Mouse (Mus musculus) intestine, embryonic 14.5 days (tissue): ENCODE results near the gene Pfkfb2. TPM values are rescaled to one million over a fixed set of nuclear protein-coding genes. Genes with fewer than 3 reads are reported as not detected.

ENCODE experiments used
- ATAC-seq: fragments of 200-750 bp; cut with Nextera tagmentation; replicated peaks from 2 replicates; pipeline ENCODE4 v1.8.0; 2017; ENCODE audit warnings: low read depth, moderate number of reproducible peaks, moderate TSS enrichment, moderate library complexity; ENCODE audit not compliant: low FRiP score, low TSS enrichment
- DNase-seq: peaks from one replicate; pipeline ENCODE4 v3.0.0-alpha.2; 2018; ENCODE audit warnings: low spot score
- H3K27ac ChIP-seq: fragments of 300-500 bp; sonication (generic); 2 replicates; pipeline ENCODE4 v1.5.1; 2014; ENCODE audit warnings: low read depth, mild to moderate bottlenecking, control low read depth
- H3K27me3 ChIP-seq: fragments of 300-500 bp; sonication (generic); replicated peaks from 2 replicates; pipeline ENCODE4 v1.6.1; 2014; ENCODE audit warnings: low read length, control low read depth; ENCODE audit not compliant: control insufficient read depth, insufficient read depth
- H3K36me3 ChIP-seq: fragments of 300-500 bp; sonication (generic); 2 replicates; pipeline ENCODE4 v1.6.1; 2014; ENCODE audit warnings: low read length, control low read depth; ENCODE audit not compliant: control insufficient read depth, insufficient read depth
- H3K4me1 ChIP-seq: fragments of 300-500 bp; sonication (generic); replicated peaks from 2 replicates; pipeline ENCODE4 v1.6.1; 2014; ENCODE audit warnings: low read length, control low read depth, mixed read lengths; ENCODE audit not compliant: control insufficient read depth, insufficient read depth
- H3K4me2 ChIP-seq: fragments of 300-500 bp; sonication (generic); 2 replicates; pipeline ENCODE4 v1.6.1; 2014; ENCODE audit warnings: low read length
- H3K4me3 ChIP-seq: fragments of 300-500 bp; sonication (generic); 2 replicates; pipeline ENCODE4 v1.5.1; 2014; ENCODE audit warnings: low read depth, low read length, control low read depth, mixed read lengths
- H3K9ac ChIP-seq: fragments of 300-500 bp; sonication (generic); 2 replicates; pipeline ENCODE4 v1.6.1; 2014; ENCODE audit warnings: mild to moderate bottlenecking, low read length
- H3K9me3 ChIP-seq: fragments of 300-500 bp; sonication (generic); 2 replicates; pipeline ENCODE4 v1.6.1; 2016; ENCODE audit warnings: low read length, control low read depth; ENCODE audit not compliant: control insufficient read depth
- WGBS: fragments of 180-500 bp; shearing (Covaris S2); extraction: QIAGEN DNeasy Blood & Tissue Kit; methylation state at CpG from one replicate; pipeline ENCODE4 v1.1.7; 2014; 5-methylcytosine and 5-hydroxymethylcytosine counted together
- polyA plus RNA-seq: library from polyadenylated mRNA; unstranded; fragments of >200 nt; fragmentation: Nextera tagmentation; extraction: Ambion mirVana; gene quantifications from 2 replicates; pipeline ENCODE4 v1.2.1, GENCODE M21; 2014

Gene Pfkfb2
- polyA plus RNA-seq, 1 experiment from 2014 or later = 9.8 TPM

DNA sequence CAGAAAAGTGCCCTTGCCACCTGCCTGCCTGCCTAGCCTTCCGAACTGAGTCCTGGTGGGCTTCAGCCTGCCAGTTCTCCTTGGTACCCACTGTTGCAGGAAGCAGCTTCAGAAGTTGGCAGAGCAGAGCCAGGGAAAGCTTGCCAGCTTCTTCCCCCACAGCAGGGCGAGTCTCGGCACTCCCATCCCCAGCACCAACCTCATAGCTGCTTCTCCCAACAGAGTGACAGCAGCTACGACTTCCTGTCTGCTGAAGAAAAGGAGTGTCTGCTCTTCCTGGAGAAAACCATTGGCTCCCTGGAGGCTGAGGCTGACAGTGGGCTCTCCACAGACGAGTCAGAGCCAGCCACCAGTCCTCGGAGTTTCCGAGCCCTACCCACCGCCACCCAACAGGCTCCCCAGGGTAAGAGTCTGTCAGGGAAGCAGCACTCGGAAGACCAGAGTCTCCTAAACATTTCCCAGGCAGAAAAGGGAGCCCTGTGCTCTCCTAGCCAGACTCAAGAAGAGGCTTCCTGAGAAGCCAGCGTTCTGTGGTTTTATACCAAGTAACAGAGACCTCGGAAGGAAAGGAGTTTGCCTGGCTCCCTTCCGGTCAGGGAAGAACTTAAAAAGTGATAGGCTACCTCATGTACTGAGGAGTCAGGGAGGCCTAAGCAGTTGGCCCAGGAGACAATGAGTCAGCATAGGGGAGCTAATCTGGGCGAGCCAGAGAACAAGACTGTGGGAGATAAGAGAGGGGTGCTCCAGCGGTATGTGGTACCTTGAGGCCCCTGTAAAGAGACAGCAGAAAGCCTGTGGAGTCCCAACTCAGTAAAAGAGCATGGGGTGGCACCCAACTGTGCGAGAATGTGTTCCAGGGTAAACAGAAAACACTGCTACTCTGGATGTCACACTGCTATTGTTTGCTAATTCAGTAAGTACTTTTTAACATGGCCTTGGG, 12.0 kb upstream of the Pfkfb2 start:
- no peak for ATAC-seq

DNA sequence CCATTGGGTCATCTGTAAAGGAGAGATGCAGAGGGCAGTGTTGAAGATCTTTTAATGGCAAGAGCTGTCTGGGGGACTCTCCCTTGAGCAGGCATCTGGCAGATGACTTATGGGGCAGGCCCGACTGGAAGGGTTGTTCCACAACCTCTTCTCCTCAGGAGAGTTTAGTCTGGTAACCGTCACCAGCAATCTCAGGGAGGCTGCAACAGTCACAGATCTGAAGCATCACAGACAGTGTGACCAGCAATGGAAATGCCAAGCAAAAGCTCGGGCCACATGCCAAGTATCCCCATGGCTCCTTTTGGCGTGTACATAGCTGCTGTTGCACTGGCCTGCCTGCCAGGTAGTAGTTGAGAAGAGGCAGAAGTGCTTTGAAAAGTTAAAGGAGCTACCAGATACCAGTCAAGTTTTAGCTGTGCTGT, 11.2 kb upstream of the Pfkfb2 start:
- no peak overlapping the region for H3K4me3 ChIP-seq
- H3K36me3 ChIP-seq = peaks cover 14% of the 10 kb centered on the region; the same call in 1 of the 2 replicates
- WGBS = 46% methylated on average over 4 of the region's 4 CpGs
- H3K27me3 ChIP-seq = no peaks in the 10 kb centered on the region
- no peak overlapping the region for H3K9ac ChIP-seq
- peaks cover 9% of the 10 kb centered on the region for H3K4me1 ChIP-seq
- no peak for ATAC-seq
- H3K9me3 ChIP-seq = no peaks in the 10 kb centered on the region
- H3K27ac ChIP-seq = no peak overlapping the region
- DNase-seq = peak; percentile 47
- no peak overlapping the region for H3K4me2 ChIP-seq

More for the DNA sequence above, 12.0 kb upstream of the Pfkfb2 start:
- Histone ChIP-seq H3K4me2 (no peak overlapping the region), H3K9me3 (no peaks in the 10 kb centered on the region), H3K27me3 (no peaks in the 10 kb centered on the region), H3K4me3 (no peak overlapping the region), H3K4me1 (peaks cover 9% of the 10 kb centered on the region; the same call in 1 of the 2 replicates), H3K9ac (no peak overlapping the region), H3K36me3 (peaks cover 14% of the 10 kb centered on the region; the same call in 1 of the 2 replicates), H3K27ac (peak overlapping the region; percentile 5; the same call in 1 of the 2 replicates)
- 53% methylated on average over 15 of the region's 15 CpGs for WGBS
- DNase-seq = peak; percentile 49

DNA sequence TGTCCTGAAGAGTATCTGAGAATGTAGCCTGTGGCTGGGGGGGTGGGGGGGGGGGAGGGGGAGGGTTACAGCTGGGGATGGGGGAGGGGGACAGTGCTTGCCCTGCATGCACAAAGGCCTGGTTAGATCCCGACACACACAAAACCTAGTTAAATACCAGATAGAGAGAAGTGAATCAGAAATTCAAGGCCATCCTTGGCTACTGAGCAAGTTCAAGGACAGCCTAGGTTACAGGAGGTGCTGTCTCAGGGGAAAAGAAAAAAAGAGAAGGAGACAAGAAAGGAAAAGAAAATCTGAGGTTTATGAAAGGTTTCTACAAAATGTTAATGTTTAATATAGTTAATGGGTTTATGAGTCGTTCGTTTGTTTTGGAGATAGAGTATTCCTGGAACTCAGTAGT, 10.6 kb upstream of the Pfkfb2 start:
- no peak for ATAC-seq
- H3K9ac ChIP-seq = no peak overlapping the region
- peak; percentile 38 for DNase-seq
- H3K36me3 ChIP-seq = peaks cover 14% of the 10 kb centered on the region; the same call in 1 of the 2 replicates
- H3K9me3 ChIP-seq = no peaks in the 10 kb centered on the region
- WGBS = 51% methylated on average over 3 of the region's 3 CpGs
- H3K4me2 ChIP-seq = no peak overlapping the region
- no peak overlapping the region for H3K4me3 ChIP-seq
- no peaks in the 10 kb centered on the region for H3K27me3 ChIP-seq
- H3K4me1 ChIP-seq = peaks cover 15% of the 10 kb centered on the region
- no peak overlapping the region for H3K27ac ChIP-seq

DNA sequence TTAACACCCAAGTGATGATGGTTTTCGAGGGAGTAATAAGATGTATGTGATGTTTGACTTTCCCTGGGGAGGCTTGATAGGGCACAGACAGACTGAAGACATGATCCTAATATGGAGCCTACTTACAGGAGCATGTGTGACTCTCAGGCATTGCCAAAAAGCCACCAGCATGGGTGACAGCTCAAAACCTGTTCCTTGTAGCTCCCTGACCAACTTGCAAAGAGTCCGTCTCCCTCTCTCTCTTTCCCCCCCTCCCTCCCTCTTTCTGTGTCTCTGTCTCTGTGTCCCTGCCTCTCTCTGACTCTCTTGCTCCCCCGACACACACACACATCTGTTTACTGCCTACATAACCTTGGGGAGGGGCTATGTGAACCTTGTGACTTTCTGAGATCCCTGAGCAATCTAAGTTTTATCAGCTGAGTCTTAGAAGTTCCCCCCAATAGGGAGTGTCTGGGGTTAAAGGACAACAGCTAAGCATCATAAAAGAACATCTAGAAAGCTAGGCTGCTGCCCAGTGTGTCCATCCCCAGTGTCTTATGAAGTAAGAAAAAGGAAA, 9.6 kb upstream of the Pfkfb2 start:
- H3K9ac ChIP-seq = no peak overlapping the region
- DNase-seq (no peak), ATAC-seq (peak; percentile 24)
- no peaks in the 10 kb centered on the region for H3K9me3 ChIP-seq
- H3K4me1 ChIP-seq = peaks cover 13% of the 10 kb centered on the region
- H3K27ac ChIP-seq = no peak overlapping the region
- H3K36me3 ChIP-seq = peaks cover 14% of the 10 kb centered on the region; the same call in 1 of the 2 replicates
- WGBS = 54% methylated on average over 3 of the region's 3 CpGs
- H3K27me3 ChIP-seq = no peaks in the 10 kb centered on the region
- H3K4me3 ChIP-seq = no peak overlapping the region
- H3K4me2 ChIP-seq = no peak overlapping the region

DNA sequence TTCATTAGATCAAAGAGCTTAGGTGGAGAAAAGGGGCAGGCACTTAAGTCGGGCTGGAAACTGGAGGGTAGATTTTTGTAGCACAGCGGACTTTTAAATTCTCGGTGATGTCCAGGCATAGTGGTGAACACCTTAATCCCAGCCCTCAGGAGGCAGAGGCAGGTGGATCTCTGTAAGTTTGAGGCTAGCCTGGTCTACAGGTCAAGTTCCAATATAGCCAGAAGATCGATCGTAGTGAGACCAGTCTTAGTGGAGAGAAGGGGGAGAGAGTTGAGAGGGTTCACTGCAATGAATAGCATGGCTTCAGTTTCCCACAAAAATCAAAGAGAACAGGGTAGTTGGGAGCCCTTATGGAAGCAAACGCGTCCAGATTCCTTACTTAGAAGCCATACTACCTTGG, 8.9 kb upstream of the Pfkfb2 start:
- Histone ChIP-seq H3K9me3 (no peaks in the 10 kb centered on the region), H3K27me3 (no peaks in the 10 kb centered on the region), H3K4me3 (no peak overlapping the region), H3K4me2 (no peak overlapping the region), H3K27ac (no peak overlapping the region), H3K9ac (no peak overlapping the region), H3K4me1 (peaks cover 13% of the 10 kb centered on the region), H3K36me3 (peaks cover 14% of the 10 kb centered on the region; the same call in 1 of the 2 replicates)
- 84% methylated on average over 7 of the region's 7 CpGs for WGBS
- ATAC-seq = no peak
- peak; percentile 55 for DNase-seq

DNA sequence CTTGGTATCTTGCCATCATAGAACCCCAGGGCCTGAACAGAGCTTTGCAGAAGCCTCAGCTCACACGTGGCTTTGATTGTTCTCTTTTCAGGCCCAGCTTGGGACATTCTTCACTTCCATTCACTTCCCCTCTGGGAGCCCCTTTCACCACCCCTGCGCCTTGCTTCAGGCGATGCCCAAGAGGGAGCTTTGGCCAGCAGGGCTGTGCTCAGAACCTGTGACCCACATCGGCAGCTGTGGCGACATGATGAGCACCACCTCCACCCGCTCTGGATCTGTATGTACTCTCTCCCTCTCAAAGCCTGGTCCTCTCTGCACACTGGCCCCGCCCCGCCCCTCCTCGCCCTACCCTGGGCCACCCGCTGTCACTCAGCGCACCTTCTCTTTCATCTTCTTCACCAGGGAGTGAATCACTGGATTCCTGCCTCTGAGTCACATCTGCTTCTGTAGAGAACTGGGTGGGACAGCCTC, 8.4 kb upstream of the Pfkfb2 start:
- no peaks in the 10 kb centered on the region for H3K9me3 ChIP-seq
- H3K9ac ChIP-seq = no peak overlapping the region
- H3K27me3 ChIP-seq = no peaks in the 10 kb centered on the region
- peaks cover 13% of the 10 kb centered on the region for H3K4me1 ChIP-seq
- no peak overlapping the region for H3K4me3 ChIP-seq
- DNase-seq (peak; percentile 65), ATAC-seq (peak; percentile 78)
- H3K27ac ChIP-seq = no peak overlapping the region
- H3K4me2 ChIP-seq = peak overlapping the region; percentile 22; the same call in 1 of the 2 replicates
- H3K36me3 ChIP-seq = peaks cover 12% of the 10 kb centered on the region; the same call in 1 of the 2 replicates
- WGBS = 33% methylated on average over 11 of the region's 11 CpGs

DNA sequence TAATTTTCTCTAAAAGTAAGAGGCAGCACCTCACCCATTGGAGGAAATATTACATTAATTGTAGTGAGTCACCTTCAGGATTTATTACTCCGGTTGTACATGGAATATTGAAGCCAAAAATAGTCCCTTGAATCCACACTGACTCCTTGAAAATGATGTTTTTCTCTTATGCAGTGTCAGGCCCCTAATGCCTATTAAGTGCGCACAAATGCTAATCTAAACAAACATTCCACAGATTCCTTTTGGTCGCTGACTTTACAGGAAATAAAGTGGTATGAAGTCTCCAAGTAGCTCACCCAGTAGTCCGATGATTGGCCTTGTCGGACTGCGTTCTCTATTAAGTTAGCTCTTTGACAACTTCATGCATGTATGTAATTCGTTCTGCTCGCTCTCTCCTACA, 5.8 kb upstream of the Pfkfb2 start:
- Histone ChIP-seq H3K4me2 (peak overlapping the region; percentile 36), H3K27ac (peak overlapping the region; percentile 62), H3K4me3 (peak overlapping the region; percentile 33), H3K9me3 (no peaks in the 10 kb centered on the region), H3K9ac (peak overlapping the region; percentile 21), H3K36me3 (no peaks in the 10 kb centered on the region), H3K27me3 (no peaks in the 10 kb centered on the region), H3K4me1 (peaks cover 15% of the 10 kb centered on the region)
- ATAC-seq (no peak), DNase-seq (no peak)
- WGBS = 38% methylated on average over 8 of the region's 8 CpGs

DNA sequence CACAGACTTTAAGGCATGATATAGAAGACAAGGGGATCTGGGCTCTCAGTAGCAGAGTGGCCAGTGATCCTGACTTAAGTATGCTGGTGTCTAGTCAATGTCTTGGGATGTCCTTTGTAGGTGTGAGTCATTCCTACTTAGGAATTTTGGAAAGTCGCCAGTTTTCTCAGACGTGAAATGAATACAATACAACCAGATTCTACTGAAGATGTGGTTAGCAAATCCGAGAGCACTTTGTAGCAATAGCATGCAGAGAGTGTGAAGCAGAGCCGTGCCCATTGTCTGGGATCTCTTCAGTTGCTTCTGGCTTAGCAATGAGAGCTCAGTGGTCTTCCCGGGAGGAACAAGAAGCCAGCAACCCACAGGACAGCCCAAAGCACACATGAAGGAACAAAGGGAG, 5.4 kb upstream of the Pfkfb2 start:
- peak overlapping the region; percentile 36 for H3K4me2 ChIP-seq
- ATAC-seq (no peak), DNase-seq (no peak)
- H3K36me3 ChIP-seq = no peaks in the 10 kb centered on the region
- H3K9ac ChIP-seq = peak overlapping the region; percentile 21
- H3K4me1 ChIP-seq = peaks cover 15% of the 10 kb centered on the region
- H3K27me3 ChIP-seq = no peaks in the 10 kb centered on the region
- H3K27ac ChIP-seq = peak overlapping the region; percentile 62
- H3K9me3 ChIP-seq = no peaks in the 10 kb centered on the region
- H3K4me3 ChIP-seq = peak overlapping the region; percentile 33
- 39% methylated on average over 5 of the region's 5 CpGs for WGBS
